Mouse (Mus musculus): ENCODE results near the gene Pvr. TPM values are rescaled to one million over a fixed set of nuclear protein-coding genes. Genes with fewer than 3 reads are reported as not detected.

Gene Pvr
- polyA plus RNA-seq, 1 experiment from 2014 or later: 4.8 TPM

DNA sequence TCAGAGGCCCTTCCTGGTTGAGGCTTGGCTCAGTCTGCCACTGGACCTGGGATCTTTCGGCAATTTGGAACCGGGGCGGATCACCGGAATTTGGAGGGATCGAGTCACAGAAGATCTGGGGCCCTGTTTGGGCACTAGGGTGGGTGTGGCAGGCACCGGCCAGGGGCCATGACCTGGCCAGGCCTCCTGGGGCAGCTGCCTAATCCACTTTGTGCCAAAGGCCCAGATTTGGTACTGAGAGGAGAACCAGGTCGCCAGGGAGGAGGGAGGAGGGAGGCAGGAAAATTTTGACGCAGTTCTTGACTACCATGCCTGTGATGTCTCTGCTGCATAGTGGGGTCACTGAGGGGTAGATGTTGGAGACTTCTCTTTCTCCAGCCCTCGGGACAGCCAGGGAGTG is 59.8 kb downstream of the Pvr start, which contains the start of gene Ceacam16:
TSS of gene Ceacam16 (minus strand) at position 101 of the 400 bp plus-strand sequence.
- DNase-seq (ENCODE audit: low spot score) (no peak), ATAC-seq (replicated peaks; ENCODE audit: insufficient number of reproducible peaks, low FRiP score, low TSS enrichment, low read depth) (no peak)
- Histone ChIP-seq H3K27me3 (ENCODE audit: control insufficient read depth, insufficient read depth, low read length) (no peaks in the 10 kb centered on the region), H3K4me3 (ENCODE audit: low read depth, low read length) (no peak within 1 kb of the TSS), H3K4me1 (ENCODE audit: control insufficient read depth, insufficient read depth, low read length) (no peaks in the 10 kb centered on the region), H3K9ac (replicated peaks; ENCODE audit: low read length) (no peak within 1 kb of the TSS), H3K4me2 (ENCODE audit: low read depth, low read length) (no peak within 1 kb of the TSS), H3K27ac (replicated peaks; ENCODE audit: low read depth, low read length) (no peak within 1 kb of the TSS), H3K9me3 (replicated peaks; ENCODE audit: control insufficient read depth, low read length) (no peaks in the 10 kb centered on the region), H3K36me3 (replicated peaks; ENCODE audit: control insufficient read depth, insufficient read depth, low read depth, low read length) (no peaks in the 10 kb centered on the region)
- 81% methylated on average over 9 of the region's 9 CpGs for WGBS

GRCm38 (mm10) chr7:19859740-19860139 is 61.2 kb downstream of the Pvr start:
- WGBS: 77% methylated on average over 10 of the region's 10 CpGs
- Histone ChIP-seq H3K4me1 (ENCODE audit: control insufficient read depth, insufficient read depth, low read length) (no peaks in the 10 kb centered on the region), H3K9ac (replicated peaks; ENCODE audit: low read length) (no peak overlapping the region), H3K27me3 (ENCODE audit: control insufficient read depth, insufficient read depth, low read length) (no peaks in the 10 kb centered on the region), H3K4me3 (ENCODE audit: low read depth, low read length) (no peak overlapping the region), H3K27ac (replicated peaks; ENCODE audit: low read depth, low read length) (no peak overlapping the region), H3K4me2 (ENCODE audit: low read depth, low read length) (no peak overlapping the region), H3K36me3 (replicated peaks; ENCODE audit: control insufficient read depth, insufficient read depth, low read depth, low read length) (no peaks in the 10 kb centered on the region), H3K9me3 (replicated peaks; ENCODE audit: control insufficient read depth, low read length) (no peaks in the 10 kb centered on the region)
- no peak for ATAC-seq (replicated peaks; ENCODE audit: insufficient number of reproducible peaks, low FRiP score, low TSS enrichment, low read depth)
- DNase-seq (ENCODE audit: low spot score): no peak

- WGBS: 89% methylated on average over 6 of the region's 6 CpGs
- Histone ChIP-seq H3K36me3 (replicated peaks; ENCODE audit: control insufficient read depth, insufficient read depth, low read depth, low read length) (no peaks in the 10 kb centered on the region), H3K4me2 (ENCODE audit: low read depth, low read length) (no peak overlapping the region), H3K27me3 (ENCODE audit: control insufficient read depth, insufficient read depth, low read length) (peaks cover 7% of the 10 kb centered on the region; the same call in 1 of the 2 replicates), H3K9ac (replicated peaks; ENCODE audit: low read length) (no peak overlapping the region), H3K27ac (replicated peaks; ENCODE audit: low read depth, low read length) (no peak overlapping the region), H3K9me3 (replicated peaks; ENCODE audit: control insufficient read depth, low read length) (no peaks in the 10 kb centered on the region), H3K4me3 (ENCODE audit: low read depth, low read length) (no peak overlapping the region), H3K4me1 (ENCODE audit: control insufficient read depth, insufficient read depth, low read length) (no peaks in the 10 kb centered on the region; the same call in 1 of the 2 replicates)
- DNase-seq (ENCODE audit: low spot score) (no peak), ATAC-seq (replicated peaks; ENCODE audit: insufficient number of reproducible peaks, low FRiP score, low TSS enrichment, low read depth) (no peak)
Observed at GRCm38 (mm10) chr7:19856283-19856682, 64.7 kb downstream of the Pvr start.

DNA sequence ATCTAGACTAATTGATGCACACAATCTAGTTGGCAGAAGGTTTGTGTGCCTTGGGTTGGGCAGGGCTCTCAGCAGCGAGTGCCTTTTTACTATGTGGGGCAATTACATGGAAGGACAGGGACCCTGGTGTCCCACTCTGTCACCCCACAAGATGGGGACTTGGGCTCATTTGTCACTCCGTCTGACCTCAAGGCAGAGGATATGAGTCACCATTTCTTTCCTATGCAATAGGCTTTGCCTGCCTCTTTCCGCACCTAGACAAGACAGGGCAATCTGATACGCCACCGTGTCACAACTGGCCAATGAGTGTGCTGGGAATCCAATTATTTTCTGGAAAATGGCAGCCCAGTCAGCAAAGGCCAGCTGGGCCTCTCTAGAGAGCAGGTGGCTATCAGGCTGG is 65.3 kb downstream of the Pvr start:
- ATAC-seq (replicated peaks; ENCODE audit: insufficient number of reproducible peaks, low FRiP score, low TSS enrichment, low read depth) (no peak), DNase-seq (ENCODE audit: low spot score) (no peak)
- Histone ChIP-seq H3K4me1 (ENCODE audit: control insufficient read depth, insufficient read depth, low read length) (no peaks in the 10 kb centered on the region; the same call in 1 of the 2 replicates), H3K4me2 (ENCODE audit: low read depth, low read length) (no peak overlapping the region), H3K9me3 (replicated peaks; ENCODE audit: control insufficient read depth, low read length) (no peaks in the 10 kb centered on the region), H3K36me3 (replicated peaks; ENCODE audit: control insufficient read depth, insufficient read depth, low read depth, low read length) (no peaks in the 10 kb centered on the region), H3K27ac (replicated peaks; ENCODE audit: low read depth, low read length) (no peak overlapping the region), H3K9ac (replicated peaks; ENCODE audit: low read length) (no peak overlapping the region), H3K27me3 (ENCODE audit: control insufficient read depth, insufficient read depth, low read length) (peaks cover 9% of the 10 kb centered on the region; the same call in 1 of the 2 replicates), H3K4me3 (ENCODE audit: low read depth, low read length) (no peak overlapping the region)
- WGBS: 83% methylated on average over 5 of the region's 5 CpGs

Other genes with a start within 250 kb of the Pvr start
- gene Apoc2, start 243.2 kb downstream of the Pvr start, polyA plus RNA-seq (2014; fragmentation: Nextera tagmentation; extraction: Ambion mirVana): 0.41 and 0.82 TPM in 2 replicates
- not detected in 2 replicates for gene Gm44805, start 239.7 kb downstream of the Pvr start, polyA plus RNA-seq (2014; fragmentation: Nextera tagmentation; extraction: Ambion mirVana)
- not detected in 2 replicates for gene Apoc4, start 239.7 kb downstream of the Pvr start, polyA plus RNA-seq (2014; fragmentation: Nextera tagmentation; extraction: Ambion mirVana)
- 5.4 and 6.1 TPM in 2 replicates for gene Apoc1, start 228.5 kb downstream of the Pvr start, polyA plus RNA-seq (2014; fragmentation: Nextera tagmentation; extraction: Ambion mirVana)
- 180 and 210 TPM in 2 replicates for gene Apoe, start 222.0 kb downstream of the Pvr start, polyA plus RNA-seq (2014; fragmentation: Nextera tagmentation; extraction: Ambion mirVana)
- 123 and 131 TPM in 2 replicates for gene Tomm40, start 205.7 kb downstream of the Pvr start, polyA plus RNA-seq (2014; fragmentation: Nextera tagmentation; extraction: Ambion mirVana)
- 69.8 and 73.0 TPM in 2 replicates for gene Nectin2, start 170.7 kb downstream of the Pvr start, polyA plus RNA-seq (2014; fragmentation: Nextera tagmentation; extraction: Ambion mirVana)
- gene Bcam, start 150.1 kb downstream of the Pvr start, polyA plus RNA-seq (2014; fragmentation: Nextera tagmentation; extraction: Ambion mirVana): 43.8 and 52.0 TPM in 2 replicates
- 1.1 and 1.7 TPM in 2 replicates for gene Cblc, start 124.4 kb downstream of the Pvr start, polyA plus RNA-seq (2014; fragmentation: Nextera tagmentation; extraction: Ambion mirVana)
- gene Bcl3, start 98.4 kb downstream of the Pvr start, polyA plus RNA-seq (2014; fragmentation: Nextera tagmentation; extraction: Ambion mirVana): 1.4 and 2.2 TPM in 2 replicates
- gene Gm19345, start 69.2 kb downstream of the Pvr start, polyA plus RNA-seq (2014; fragmentation: Nextera tagmentation; extraction: Ambion mirVana): not detected in 2 replicates
- not detected in 2 replicates for gene Ceacam16, start 59.9 kb downstream of the Pvr start, polyA plus RNA-seq (2014; fragmentation: Nextera tagmentation; extraction: Ambion mirVana)
- not detected in 2 replicates for gene Ceacam19, start 33.2 kb downstream of the Pvr start, polyA plus RNA-seq (2014; fragmentation: Nextera tagmentation; extraction: Ambion mirVana)
- not detected in 2 replicates for gene Igsf23, start 29.6 kb upstream of the Pvr start, polyA plus RNA-seq (2014; fragmentation: Nextera tagmentation; extraction: Ambion mirVana)
- gene Ceacam20, start 44.3 kb upstream of the Pvr start, polyA plus RNA-seq (2014; fragmentation: Nextera tagmentation; extraction: Ambion mirVana): not detected in 2 replicates
- not detected in 2 replicates for gene Nlrp9b, start 70.3 kb upstream of the Pvr start, polyA plus RNA-seq (2014; fragmentation: Nextera tagmentation; extraction: Ambion mirVana)
- not detected in 2 replicates for gene Vmn1r91, start 178.5 kb upstream of the Pvr start, polyA plus RNA-seq (2014; fragmentation: Nextera tagmentation; extraction: Ambion mirVana)
- gene Gm16442, start 201.4 kb upstream of the Pvr start, polyA plus RNA-seq (2014; fragmentation: Nextera tagmentation; extraction: Ambion mirVana): not detected in 2 replicates
- not detected in 2 replicates for gene Vmn1r93, start 217.9 kb upstream of the Pvr start, polyA plus RNA-seq (2014; fragmentation: Nextera tagmentation; extraction: Ambion mirVana)
- not detected in 2 replicates for gene Vmn1r94, start 247.2 kb upstream of the Pvr start, polyA plus RNA-seq (2014; fragmentation: Nextera tagmentation; extraction: Ambion mirVana)

Data from embryonic facial prominence, embryonic 11.5 days (tissue).